Mouse (Mus musculus) urinary bladder, postnatal 10 days (tissue): ENCODE measurements around the gene Sprn.

ENCODE experiments used
- DNase-seq: peaks from one replicate; pipeline ENCODE4 v3.0.0; 2022; ENCODE audit warnings: low spot score

Gene Sprn

DNA sequence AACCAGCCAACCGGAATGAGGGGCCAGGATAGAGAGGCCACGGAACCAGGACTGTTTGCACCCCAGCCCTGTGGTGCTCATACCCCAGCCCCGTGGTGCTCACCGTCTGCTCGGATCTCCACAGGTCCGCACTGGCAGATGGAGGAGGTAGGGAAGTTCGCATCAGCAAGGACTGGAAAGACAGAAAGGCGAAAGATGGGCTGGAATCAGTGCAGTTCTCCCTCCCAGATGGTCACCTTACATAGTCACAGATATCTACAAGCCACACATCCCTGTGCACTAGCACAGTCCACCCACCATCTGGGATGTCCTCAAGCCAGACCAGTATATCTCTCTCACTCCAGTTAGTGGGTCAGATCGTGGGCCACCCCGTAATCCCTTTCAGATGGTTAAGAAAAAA lies 53.2 kb downstream of the Sprn start:
- no peak for DNase-seq
